In genomic region chr16:30886982-30887381, GRCm38 (mm10) we compare ENCODE assay signal across 17 mouse cellular contexts.
DNase-seq lines count a peak whose midpoint lies in the region; ATAC-seq and TF ChIP-seq lines count a peak whose summit lies in the region.
"Had no signal": no experiment of that assay in that cellular context is flagged by ENCODE, and none has a peak within 500 bp of the region (broad histone marks: within the 10 kb centered on the region; RNA-seq: fewer than 3 reads in every experiment).

No protein-coding gene starts in this region.

- ATAC-seq in forebrain, embryonic 12.5 days (ENCODE audit: low FRiP score) = peak; percentile 73
- no peak; the same call in 1 of the 2 replicates for ATAC-seq in forebrain, embryonic 11.5 days (replicated peaks; ENCODE audit: low FRiP score)
- peak; percentile 66 for ATAC-seq in hindbrain, embryonic 13.5 days (ENCODE audit: low FRiP score)
- peak; percentile 66 for ATAC-seq in midbrain, embryonic 12.5 days (ENCODE audit: low FRiP score, low read depth)
- ATAC-seq: forebrain, postnatal 0 days; liver, embryonic 12.5 days had no signal

- no peak overlapping the region for H3K27ac ChIP-seq in forebrain, embryonic 12.5 days
- H3K27ac ChIP-seq in forebrain, embryonic 11.5 days (ENCODE audit: low read depth, low read length) = no peak overlapping the region
- H3K27ac ChIP-seq in hindbrain, embryonic 13.5 days = peak overlapping the region; percentile 42
- H3K27ac ChIP-seq in midbrain, embryonic 12.5 days (replicated peaks) = 0 out of 2 replicates have a peak overlapping the region, but pooled peaks have one; percentile 20
- no peak overlapping the region for H3K27ac ChIP-seq in kidney, adult 2 months (ENCODE audit: insufficient read depth, low read depth, low read length)
- H3K27ac ChIP-seq: liver, embryonic 12.5 days had no signal

- H3K4me2 ChIP-seq in forebrain, embryonic 12.5 days = no peak overlapping the region
- H3K4me2 ChIP-seq in forebrain, embryonic 11.5 days (ENCODE audit: low read depth, low read length, severe bottlenecking) = no peak overlapping the region
- no peak overlapping the region for H3K4me2 ChIP-seq in hindbrain, embryonic 13.5 days
- no peak overlapping the region for H3K4me2 ChIP-seq in midbrain, embryonic 12.5 days (replicated peaks)
- H3K4me2 ChIP-seq: liver, embryonic 12.5 days had no signal

- no peaks in the 10 kb centered on the region for H3K27me3 ChIP-seq in forebrain, embryonic 12.5 days
- H3K27me3 ChIP-seq in forebrain, embryonic 11.5 days (ENCODE audit: control insufficient read depth, insufficient read depth, low read length) = no peaks in the 10 kb centered on the region
- no peaks in the 10 kb centered on the region for H3K27me3 ChIP-seq in hindbrain, embryonic 13.5 days
- H3K27me3 ChIP-seq in midbrain, embryonic 12.5 days = no peaks in the 10 kb centered on the region
- H3K27me3 ChIP-seq in kidney, adult 2 months (replicated peaks; ENCODE audit: control insufficient read depth, insufficient read depth, low read length) = no peaks in the 10 kb centered on the region
- H3K27me3 ChIP-seq: liver, embryonic 12.5 days had no signal

- no peaks in the 10 kb centered on the region for H3K9me3 ChIP-seq in forebrain, embryonic 12.5 days
- H3K9me3 ChIP-seq in forebrain, embryonic 11.5 days (ENCODE audit: control insufficient read depth, low read length) = no peaks in the 10 kb centered on the region; the same call in 1 of the 2 replicates
- H3K9me3 ChIP-seq in hindbrain, embryonic 13.5 days = peaks cover 6% of the 10 kb centered on the region; the same call in 1 of the 2 replicates
- H3K9me3 ChIP-seq in midbrain, embryonic 12.5 days = no peaks in the 10 kb centered on the region
- H3K9me3 ChIP-seq: G1E had no signal

- H3K36me3 ChIP-seq in forebrain, embryonic 12.5 days (replicated peaks) = no peaks in the 10 kb centered on the region
- H3K36me3 ChIP-seq in forebrain, embryonic 11.5 days (ENCODE audit: control insufficient read depth, insufficient read depth, low read length) = no peaks in the 10 kb centered on the region
- no peaks in the 10 kb centered on the region for H3K36me3 ChIP-seq in hindbrain, embryonic 13.5 days
- no peaks in the 10 kb centered on the region for H3K36me3 ChIP-seq in midbrain, embryonic 12.5 days
- no peaks in the 10 kb centered on the region for H3K36me3 ChIP-seq in kidney, adult 2 months (ENCODE audit: control insufficient read depth, insufficient read depth, low read length)
- H3K36me3 ChIP-seq: G1E; liver, embryonic 12.5 days had no signal

- H3K4me3 ChIP-seq in forebrain, embryonic 12.5 days (replicated peaks) = no peak overlapping the region
- no peak overlapping the region for H3K4me3 ChIP-seq in forebrain, embryonic 11.5 days (ENCODE audit: low read depth, low read length)
- no peak overlapping the region for H3K4me3 ChIP-seq in hindbrain, embryonic 13.5 days
- H3K4me3 ChIP-seq in midbrain, embryonic 12.5 days = no peak overlapping the region
- H3K4me3 ChIP-seq in kidney, adult 2 months (ENCODE audit: insufficient read depth, low read depth, low read length) = no peak overlapping the region
- H3K4me3 ChIP-seq: liver, embryonic 12.5 days had no signal

- TF ChIP-seq CTCF in brain, embryonic 14.5 days (IDR thresholded peaks at IDR 0.05; ENCODE audit: borderline replicate concordance, extremely low read depth, insufficient read depth, insufficient read length) = no peak
- TF ChIP-seq CTCF in kidney, adult 2 months (conservative IDR thresholded peaks at IDR 0.05; ENCODE audit: insufficient read depth, insufficient read length, low read depth, low read length) = no peak

- peaks cover 17% of the 10 kb centered on the region for H3K4me1 ChIP-seq in forebrain, embryonic 12.5 days
- no peaks in the 10 kb centered on the region for H3K4me1 ChIP-seq in forebrain, embryonic 11.5 days (replicated peaks; ENCODE audit: control insufficient read depth, insufficient read depth, low read length)
- H3K4me1 ChIP-seq in hindbrain, embryonic 13.5 days (replicated peaks) = peaks cover 27% of the 10 kb centered on the region
- peaks cover 14% of the 10 kb centered on the region; the same call in 1 of the 2 replicates for H3K4me1 ChIP-seq in midbrain, embryonic 12.5 days
- H3K4me1 ChIP-seq in kidney, adult 2 months (ENCODE audit: control insufficient read depth, insufficient read depth, low read length) = 0 out of 2 replicates have a peak, but pooled peaks cover 11% of the 10 kb centered on the region
- H3K4me1 ChIP-seq: liver, embryonic 12.5 days had no signal

- no peak overlapping the region for H3K9ac ChIP-seq in forebrain, embryonic 12.5 days
- H3K9ac ChIP-seq in forebrain, embryonic 11.5 days (ENCODE audit: low read length) = no peak overlapping the region
- H3K9ac ChIP-seq in hindbrain, embryonic 13.5 days = no peak overlapping the region
- H3K9ac ChIP-seq in midbrain, embryonic 12.5 days (replicated peaks) = no peak overlapping the region
- H3K9ac ChIP-seq: forebrain, postnatal 0 days; liver, embryonic 12.5 days had no signal

- no peak for TF ChIP-seq POLR2A in brain, embryonic 14.5 days (IDR thresholded peaks at IDR 0.05; ENCODE audit: borderline replicate concordance, extremely low read depth, insufficient read depth, insufficient read length, poor library complexity, severe bottlenecking)
- TF ChIP-seq POLR2A in kidney, adult 2 months (IDR thresholded peaks at IDR 0.05; ENCODE audit: low read depth, low read length) = no peak

- no peak for DNase-seq in forebrain, embryonic 11.5 days (ENCODE audit: low spot score)
- peak; percentile 41 for DNase-seq in brain, embryonic 14.5 days (ENCODE audit: low read depth)
- no peak for DNase-seq in cerebellum, postnatal 4 days (ENCODE audit: low spot score in 2 of 2)
- DNase-seq in kidney, adult 2 months = no peak
- no peak for DNase-seq in cerebellum, adult 11 months
- DNase-seq: adrenal gland, postnatal 14 days; cerebellum, adult 11-12 months; cerebellum, postnatal 14 days; forebrain, postnatal 0 days; heart, postnatal 10 days; lung, adult 2 months; lung, postnatal 36 days had no signal

- WGBS in forebrain, embryonic 12.5 days = 52% methylated on average over 1 of the region's 1 CpGs
- WGBS in forebrain, embryonic 11.5 days = 67% methylated on average over 1 of the region's 1 CpGs
- WGBS in hindbrain, embryonic 13.5 days = 46% methylated on average over 1 of the region's 1 CpGs
- 56% methylated on average over 1 of the region's 1 CpGs for WGBS in midbrain, embryonic 12.5 days
- 81% methylated on average over 1 of the region's 1 CpGs for WGBS in kidney, adult 2 months

Comparison
In these comparisons a context has a peak if more than half of its experiments do, and no peak if none do; other contexts are left out.
1. H3K27ac ChIP-seq: peak in hindbrain, embryonic 13.5 days (single experiment) and midbrain, embryonic 12.5 days (single experiment); none in forebrain, embryonic 12.5 days (single experiment), forebrain, embryonic 11.5 days (single experiment) and kidney, adult 2 months (single experiment).